Mouse (Mus musculus) adrenal gland, adult 10 weeks (tissue): ENCODE data around the gene Atxn7l3b. TPM values are rescaled to one million over a fixed set of nuclear protein-coding genes. Genes with fewer than 3 reads are reported as not detected.

Experiments
- polyA plus RNA-seq: library from polyadenylated mRNA; stranded (reverse); fragments of 350-450 nt; fragmentation: Illumina TruSeq; extraction: RNeasy Lipid Tissue Mini Kit (QIAGEN cat#74804); gene quantifications from one replicate; pipeline ENCODE4 v1.2.3, GENCODE M21; 2014; ENCODE audit warnings: low read depth, low replicate concordance

The Atxn7l3b gene
- 124 TPM for polyA plus RNA-seq

DNA sequence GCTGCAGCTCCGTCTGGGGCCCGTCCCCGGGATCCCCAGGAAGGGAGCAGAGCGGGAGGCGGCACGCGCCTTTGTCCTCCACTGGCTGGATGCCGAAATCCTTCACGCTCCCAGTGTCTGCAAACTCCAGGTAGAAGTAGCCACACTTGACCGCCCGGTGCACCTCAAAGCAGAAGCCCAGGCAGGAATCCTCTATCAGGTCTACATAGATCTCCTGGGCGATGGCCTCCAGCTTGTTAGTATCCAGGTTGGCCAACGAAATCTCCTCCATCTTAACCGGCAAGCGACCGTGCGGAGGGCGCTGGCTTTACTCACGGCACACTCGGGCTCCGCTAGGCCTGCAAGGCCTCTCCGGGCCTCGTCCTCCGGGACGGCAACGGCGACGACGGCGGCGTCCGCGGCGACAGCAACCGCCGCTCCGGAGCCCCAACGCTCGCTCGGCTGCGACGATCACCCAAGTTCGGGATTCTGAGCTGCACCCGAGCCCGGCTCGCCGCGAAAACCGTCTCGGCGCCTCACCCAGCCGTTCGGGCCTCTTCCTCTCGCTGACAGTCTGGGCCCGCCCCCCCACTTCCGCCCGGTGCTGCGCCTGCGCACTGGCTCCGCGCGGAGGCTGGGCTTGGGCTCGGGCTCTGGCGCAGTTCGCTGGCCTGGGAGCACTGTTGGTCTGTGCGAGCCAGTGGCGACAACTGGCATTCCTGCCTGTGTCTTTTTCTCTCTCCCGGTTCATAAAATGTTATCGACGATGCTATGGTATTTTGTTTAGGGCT is at the start of gene Atxn7l3b:
TSS of gene Atxn7l3b (minus strand) at position 550 of the 770 bp plus-strand sequence.

